Mouse (Mus musculus) left cerebral cortex, adult 9 months (tissue): ENCODE results near the gene Bsn.

Experiments used
- DNase-seq, 2 experiments: peaks; one replicate each; pipeline ENCODE4 v3.0.0; 2022; ENCODE audit warnings: low spot score in 2 of 2

Bsn gene

GRCm38 (mm10) chr9:108125731-108126130 lies 64.5 kb downstream of the Bsn start:
- DNase-seq: no peak

DNA sequence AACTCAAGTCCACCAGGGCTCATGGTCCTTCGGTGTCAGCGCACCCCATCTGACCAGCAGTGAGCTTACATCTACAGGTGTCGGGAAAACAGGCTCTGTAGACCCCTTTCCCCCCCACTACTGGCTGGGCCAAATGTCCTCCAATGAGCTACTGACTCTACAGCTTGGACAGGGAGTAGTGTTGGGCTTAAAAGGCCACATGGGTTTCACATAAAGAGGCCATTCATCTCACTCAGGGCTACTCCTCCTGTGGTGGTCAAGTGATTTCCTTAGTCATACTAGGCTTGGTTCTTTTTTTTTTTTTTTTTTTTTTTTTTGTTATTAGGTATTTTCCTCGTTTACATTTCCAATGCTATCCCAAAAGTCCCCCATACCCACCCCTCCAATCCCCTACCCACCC lies 66.3 kb downstream of the Bsn start:
- DNase-seq: no peak

GRCm38 (mm10) chr9:108121170-108121969 lies 68.8 kb downstream of the Bsn start:
- DNase-seq: no peak

GRCm38 (mm10) chr9:108120671-108121070 lies 69.5 kb downstream of the Bsn start:
- DNase-seq: no peak

GRCm38 (mm10) chr9:108119891-108120411 lies 70.2 kb downstream of the Bsn start:
- DNase-seq: no peak

- DNase-seq: no peak
Observed at GRCm38 (mm10) chr9:108117143-108117542, 73.0 kb downstream of the Bsn start.

GRCm38 (mm10) chr9:108115290-108116077 lies 74.7 kb downstream of the Bsn start:
- DNase-seq: peak in 1 of 2 experiments; percentile 68

DNA sequence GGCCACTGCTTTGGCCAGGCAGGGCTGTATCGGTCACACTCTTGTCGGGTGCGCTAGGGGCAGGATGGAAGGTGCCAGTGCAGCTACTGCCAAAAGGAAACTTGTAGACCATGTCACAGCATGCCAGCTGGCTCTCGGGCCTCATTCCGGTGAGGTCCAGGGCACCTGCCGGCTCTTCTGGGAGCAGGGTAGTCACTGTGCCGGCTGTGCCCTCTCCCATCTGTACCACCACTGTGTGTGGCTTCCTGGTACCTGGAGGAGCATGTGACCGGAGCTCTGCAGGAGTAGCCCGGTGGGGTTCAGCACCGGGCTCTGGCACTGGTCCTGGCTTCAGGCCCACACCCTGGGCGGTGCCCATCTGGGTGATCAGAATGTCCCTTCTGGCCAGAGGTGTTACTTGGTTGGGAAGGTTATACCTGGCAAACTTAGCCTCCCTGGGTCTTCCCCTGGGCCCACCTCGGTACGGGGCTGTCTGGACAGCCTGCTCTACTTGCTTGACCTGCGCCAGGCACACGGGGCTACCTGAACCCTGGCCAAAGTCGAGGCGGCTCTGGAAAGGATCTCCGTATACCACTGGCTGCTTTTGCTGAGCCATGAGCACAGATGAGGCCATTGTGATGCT lies 77.4 kb downstream of the Bsn start:
- DNase-seq: no peak

- no peak for DNase-seq
Observed at GRCm38 (mm10) chr9:108111593-108112121, 78.5 kb downstream of the Bsn start.

GRCm38 (mm10) chr9:108111101-108111592 lies 79.0 kb downstream of the Bsn start:
- DNase-seq: no peak

- DNase-seq: no peak
Observed at GRCm38 (mm10) chr9:108110160-108110559, 80.0 kb downstream of the Bsn start.

DNA sequence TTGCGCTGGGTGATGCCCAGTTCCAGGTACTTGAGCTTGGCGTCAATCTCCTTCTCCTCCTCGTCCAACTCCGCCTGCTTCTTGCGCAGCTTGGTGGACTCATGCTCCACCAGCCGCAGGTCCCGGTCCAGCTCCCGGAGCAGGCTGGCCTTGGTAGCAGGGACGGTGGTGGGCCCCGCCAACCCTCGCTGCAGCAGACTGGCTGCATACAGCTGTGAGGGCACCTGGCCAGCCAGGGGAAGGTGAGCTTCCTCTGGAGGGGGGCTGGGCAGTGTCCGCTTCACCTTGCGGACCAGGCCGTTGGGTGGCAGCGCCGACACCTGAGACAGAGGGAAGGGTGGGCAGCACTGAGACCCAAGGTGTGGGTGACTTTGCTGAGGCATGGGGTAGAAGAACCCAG lies 82.3 kb downstream of the Bsn start:
- no peak for DNase-seq

DNA sequence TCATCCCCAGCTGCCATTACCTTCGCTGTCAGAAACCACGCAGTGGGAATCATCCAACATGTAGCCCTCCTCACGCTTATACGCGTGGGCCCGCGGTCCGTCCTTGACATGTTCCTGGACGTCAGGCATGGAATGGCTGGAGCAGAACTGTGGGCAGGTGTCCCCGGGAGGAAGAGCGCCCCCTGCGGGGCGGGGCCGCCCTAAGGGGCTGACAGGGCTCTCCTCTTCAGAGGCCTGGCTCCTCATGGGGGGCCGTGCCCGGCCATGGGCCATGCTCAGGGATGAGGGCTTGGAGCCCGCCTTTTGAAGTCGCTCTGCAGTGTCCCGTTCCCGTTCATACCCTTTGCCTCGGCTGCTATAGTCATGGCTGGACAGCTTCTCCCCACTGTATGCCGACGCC lies 84.1 kb downstream of the Bsn start:
- DNase-seq: no peak

DNA sequence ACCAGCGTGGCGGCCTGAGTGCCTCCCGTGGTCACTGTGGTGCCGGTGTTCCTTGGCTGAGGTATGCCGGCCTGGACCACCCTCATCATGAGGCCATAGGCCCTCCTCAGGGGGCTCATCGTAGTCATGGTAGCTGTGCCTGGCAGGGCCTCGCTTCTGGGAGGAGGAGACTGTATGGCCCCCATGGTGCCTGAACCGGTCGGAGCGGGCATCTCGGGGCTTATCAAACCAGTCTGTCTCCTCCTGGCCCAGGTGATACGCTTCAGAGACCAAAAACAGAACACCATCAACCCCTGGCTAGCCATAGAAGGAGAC lies 84.7 kb downstream of the Bsn start:
- no peak for DNase-seq

GRCm38 (mm10) chr9:108104766-108105548 lies 85.2 kb downstream of the Bsn start:
- DNase-seq: no peak

- no peak for DNase-seq
Observed at GRCm38 (mm10) chr9:108099619-108100018, 90.6 kb downstream of the Bsn start.

- DNase-seq: no peak
Observed at GRCm38 (mm10) chr9:108095949-108096712, 94.1 kb downstream of the Bsn start.

DNA sequence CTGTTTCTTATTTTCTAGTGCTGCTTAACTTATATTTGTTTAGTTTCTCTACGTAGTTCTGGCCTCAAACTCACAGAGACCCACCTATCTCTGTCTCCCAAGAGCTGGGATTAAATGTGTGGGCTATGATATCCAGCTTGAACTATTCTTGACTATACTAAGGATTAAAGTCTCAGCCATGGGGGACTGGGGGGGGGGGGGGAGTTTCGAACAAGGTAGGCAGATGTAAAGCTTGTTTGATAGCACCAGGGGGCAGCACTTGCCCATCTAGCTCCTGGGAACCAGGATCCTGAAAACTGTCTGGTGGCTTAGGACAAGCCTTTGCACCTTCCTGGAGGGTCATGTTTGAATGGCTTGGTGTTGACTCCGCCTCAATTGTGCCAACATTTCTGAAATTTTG lies 94.7 kb downstream of the Bsn start:
- DNase-seq: no peak

DNA sequence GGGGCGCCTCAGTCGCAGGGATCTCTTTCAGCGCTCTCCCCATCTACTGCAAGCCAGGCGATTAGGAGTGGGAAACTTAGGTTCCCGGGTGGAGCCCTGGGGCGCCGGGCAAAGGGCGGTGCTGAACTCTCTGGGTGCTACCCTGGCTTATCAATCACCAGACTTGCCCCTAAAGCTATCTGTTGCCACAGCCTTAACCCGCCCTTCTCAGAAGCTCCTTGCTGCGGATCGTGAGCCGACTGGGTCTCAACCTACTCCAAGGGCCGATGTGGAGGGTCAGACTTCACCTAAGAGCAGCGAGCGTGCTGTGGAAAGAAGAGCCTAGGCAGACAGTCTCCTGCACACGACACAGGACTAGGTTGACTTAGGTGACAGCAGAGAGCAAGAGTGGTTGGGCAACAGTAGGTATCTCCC lies 95.2 kb downstream of the Bsn start:
- no peak for DNase-seq

GRCm38 (mm10) chr9:108094184-108094941 lies 95.8 kb downstream of the Bsn start, which contains the start of gene Apeh:
Gene Apeh, minus strand, starts transcription at chr9:108094606.
- DNase-seq: peak; percentile 77 to 87
